Mouse (Mus musculus): Measurements from ENCODE around the gene Utp4. TPM values are rescaled to one million over a fixed set of nuclear protein-coding genes. Genes with fewer than 3 reads are reported as not detected.

Utp4 gene
- polyA plus RNA-seq, 1 experiment = not detected

- H3K27ac ChIP-seq (ENCODE audit: insufficient read depth, low read depth, low read length) = no peak overlapping the region
- no peaks in the 10 kb centered on the region for H3K4me1 ChIP-seq (ENCODE audit: control insufficient read depth, insufficient read depth, low read length)
- H3K4me3 ChIP-seq (ENCODE audit: insufficient read depth, low read depth, low read length) = no peak overlapping the region
- 77% methylated on average over 4 of the region's 4 CpGs for WGBS
- TF ChIP-seq CTCF (IDR thresholded peaks at IDR 0.05; ENCODE audit: insufficient read depth, low read depth, low read length) (no peak), POLR2A (IDR thresholded peaks at IDR 0.05; ENCODE audit: insufficient read depth, low read depth, low read length) (no peak)
Observed at GRCm38 (mm10) chr8:106964573-106964972, 71.1 kb downstream of the Utp4 start.

- H3K4me1 ChIP-seq (ENCODE audit: control insufficient read depth, insufficient read depth, low read length) = no peaks in the 10 kb centered on the region
- TF ChIP-seq CTCF (IDR thresholded peaks at IDR 0.05; ENCODE audit: insufficient read depth, low read depth, low read length) (no peak), POLR2A (IDR thresholded peaks at IDR 0.05; ENCODE audit: insufficient read depth, low read depth, low read length) (no peak)
- H3K27ac ChIP-seq (ENCODE audit: insufficient read depth, low read depth, low read length) = no peak overlapping the region
- WGBS = 79% methylated on average over 3 of the region's 3 CpGs
- no peak overlapping the region for H3K4me3 ChIP-seq (ENCODE audit: insufficient read depth, low read depth, low read length)
Observed at GRCm38 (mm10) chr8:106969964-106970363, 76.5 kb downstream of the Utp4 start.

- TF ChIP-seq POLR2A (IDR thresholded peaks at IDR 0.05; ENCODE audit: insufficient read depth, low read depth, low read length) = no peak
- TF ChIP-seq CTCF (IDR thresholded peaks at IDR 0.05; ENCODE audit: insufficient read depth, low read depth, low read length) = no peak
- no peak overlapping the region for H3K27ac ChIP-seq (ENCODE audit: insufficient read depth, low read depth, low read length)
- 80% methylated on average over 5 of the region's 5 CpGs for WGBS
- no peak overlapping the region for H3K4me3 ChIP-seq (ENCODE audit: insufficient read depth, low read depth, low read length)
- H3K4me1 ChIP-seq (ENCODE audit: control insufficient read depth, insufficient read depth, low read length) = no peaks in the 10 kb centered on the region
Observed at GRCm38 (mm10) chr8:106971916-106972315, 78.5 kb downstream of the Utp4 start.

Other genes with a start within 250 kb of the Utp4 start
- gene Tango6, start 210.6 kb upstream of the Utp4 start, polyA plus RNA-seq (2012; ENCODE audit: insufficient read depth, insufficient read length, low replicate concordance, missing spikeins) = not detected in 2 replicates
- gene Has3, start 23.4 kb upstream of the Utp4 start, polyA plus RNA-seq (2012; ENCODE audit: insufficient read depth, insufficient read length, low replicate concordance, missing spikeins) = not detected in 2 replicates
- not detected in 2 replicates for gene Sntb2, start 42.1 kb downstream of the Utp4 start, polyA plus RNA-seq (2012; ENCODE audit: insufficient read depth, insufficient read length, low replicate concordance, missing spikeins)
- not detected in 2 replicates for gene Vps4a, start 137.6 kb downstream of the Utp4 start, polyA plus RNA-seq (2012; ENCODE audit: insufficient read depth, insufficient read length, low replicate concordance, missing spikeins)
- not detected in 2 replicates for gene Pdf, start 155.0 kb downstream of the Utp4 start, polyA plus RNA-seq (2012; ENCODE audit: insufficient read depth, insufficient read length, low replicate concordance, missing spikeins)
- not detected in 2 replicates for gene Cog8, start 163.1 kb downstream of the Utp4 start, polyA plus RNA-seq (2012; ENCODE audit: insufficient read depth, insufficient read length, low replicate concordance, missing spikeins)
- not detected in 2 replicates for gene Nip7, start 163.2 kb downstream of the Utp4 start, polyA plus RNA-seq (2012; ENCODE audit: insufficient read depth, insufficient read length, low replicate concordance, missing spikeins)
- not detected in 2 replicates for gene Tmed6, start 172.0 kb downstream of the Utp4 start, polyA plus RNA-seq (2012; ENCODE audit: insufficient read depth, insufficient read length, low replicate concordance, missing spikeins)
- gene Terf2, start 202.9 kb downstream of the Utp4 start, polyA plus RNA-seq (2012; ENCODE audit: insufficient read depth, insufficient read length, low replicate concordance, missing spikeins) = not detected in 2 replicates

All from olfactory bulb, adult 2 months (tissue).